Mouse (Mus musculus): ENCODE results near the gene 9130008F23Rik. TPM values are rescaled to one million over a fixed set of nuclear protein-coding genes. Genes with fewer than 3 reads are reported as not detected.
A peak's percentile ranks its signal among the peaks of the same experiment; 100 is the strongest.

The 9130008F23Rik gene
- polyA plus RNA-seq, 1 experiment: 2.9 TPM

DNA sequence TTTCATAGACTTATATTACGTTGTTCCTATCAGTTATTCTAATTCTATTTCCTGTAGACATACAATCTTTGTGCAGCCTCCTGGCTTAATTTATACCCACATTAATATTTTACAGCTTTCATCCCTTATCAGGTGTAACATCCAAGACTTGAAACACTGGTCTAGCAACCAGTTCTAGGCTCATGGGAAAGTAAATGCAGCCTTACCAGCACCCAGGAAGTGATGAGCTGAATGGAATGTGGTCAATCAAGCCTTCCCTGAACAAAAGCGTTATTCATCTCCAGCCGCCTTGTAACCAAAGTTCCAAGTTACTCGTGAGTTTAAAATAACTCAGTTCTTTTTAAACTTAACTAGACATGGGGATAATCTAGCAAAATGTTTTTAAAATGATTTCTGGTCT, 4.8 kb upstream of the 9130008F23Rik start:
- Histone ChIP-seq H3K4me3 (ENCODE audit: insufficient read depth, low read length) (no peak overlapping the region), H3K27ac (ENCODE audit: insufficient read depth, low read depth, low read length) (no peak overlapping the region), H3K4me1 (ENCODE audit: control insufficient read depth, insufficient read depth, low read length) (peaks cover 3% of the 10 kb centered on the region)
- no peak for TF ChIP-seq POLR2A (IDR thresholded peaks at IDR 0.05; ENCODE audit: borderline replicate concordance, low read depth, low read length)
- no peak for TF ChIP-seq CTCF (IDR thresholded peaks at IDR 0.05; ENCODE audit: low read depth, low read length)

GRCm38 (mm10) chr17:40882172-40882571, 1.8 kb upstream of the 9130008F23Rik start:
- no peak overlapping the region for H3K27ac ChIP-seq (ENCODE audit: insufficient read depth, low read depth, low read length)
- TF ChIP-seq CTCF (IDR thresholded peaks at IDR 0.05; ENCODE audit: low read depth, low read length): no peak
- TF ChIP-seq POLR2A (IDR thresholded peaks at IDR 0.05; ENCODE audit: borderline replicate concordance, low read depth, low read length): no peak
- no peak overlapping the region for H3K4me3 ChIP-seq (ENCODE audit: insufficient read depth, low read length)
- H3K4me1 ChIP-seq (ENCODE audit: control insufficient read depth, insufficient read depth, low read length): 0 out of 2 replicates have a peak, but pooled peaks cover 5% of the 10 kb centered on the region

- no peak overlapping the region for H3K27ac ChIP-seq (ENCODE audit: insufficient read depth, low read depth, low read length)
- TF ChIP-seq POLR2A (IDR thresholded peaks at IDR 0.05; ENCODE audit: borderline replicate concordance, low read depth, low read length) (no peak), CTCF (IDR thresholded peaks at IDR 0.05; ENCODE audit: low read depth, low read length) (no peak)
- peaks cover 16% of the 10 kb centered on the region for H3K4me1 ChIP-seq (ENCODE audit: control insufficient read depth, insufficient read depth, low read length)
- H3K4me3 ChIP-seq (ENCODE audit: insufficient read depth, low read length): peak overlapping the region; percentile 77
Measured at GRCm38 (mm10) chr17:40879528-40879923, 833 bp downstream of the 9130008F23Rik start.

DNA sequence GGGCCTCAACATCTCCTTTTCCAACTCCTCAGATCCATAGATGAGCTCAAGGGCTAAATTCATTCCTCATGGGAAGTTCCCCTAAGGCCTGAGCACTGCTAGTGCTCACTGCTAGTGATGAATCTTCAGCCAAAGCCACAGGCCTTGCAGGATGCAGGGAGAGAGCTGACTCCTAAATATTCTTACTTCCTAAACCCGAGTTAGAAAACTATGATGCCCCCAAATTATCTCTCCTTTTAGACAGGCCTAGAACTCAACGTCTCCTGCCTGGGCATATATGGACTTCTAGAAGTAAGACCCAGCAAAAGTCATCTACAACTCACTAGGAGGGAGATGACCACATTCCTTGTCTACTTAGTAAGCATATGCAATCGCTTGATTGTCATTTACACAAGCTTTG, 2.6 kb downstream of the 9130008F23Rik start:
- H3K4me3 ChIP-seq (ENCODE audit: insufficient read depth, low read length): peak overlapping the region; percentile 19
- H3K27ac ChIP-seq (ENCODE audit: insufficient read depth, low read depth, low read length): no peak overlapping the region
- H3K4me1 ChIP-seq (ENCODE audit: control insufficient read depth, insufficient read depth, low read length): peaks cover 27% of the 10 kb centered on the region
- TF ChIP-seq POLR2A (IDR thresholded peaks at IDR 0.05; ENCODE audit: borderline replicate concordance, low read depth, low read length): no peak
- TF ChIP-seq CTCF (IDR thresholded peaks at IDR 0.05; ENCODE audit: low read depth, low read length): no peak

DNA sequence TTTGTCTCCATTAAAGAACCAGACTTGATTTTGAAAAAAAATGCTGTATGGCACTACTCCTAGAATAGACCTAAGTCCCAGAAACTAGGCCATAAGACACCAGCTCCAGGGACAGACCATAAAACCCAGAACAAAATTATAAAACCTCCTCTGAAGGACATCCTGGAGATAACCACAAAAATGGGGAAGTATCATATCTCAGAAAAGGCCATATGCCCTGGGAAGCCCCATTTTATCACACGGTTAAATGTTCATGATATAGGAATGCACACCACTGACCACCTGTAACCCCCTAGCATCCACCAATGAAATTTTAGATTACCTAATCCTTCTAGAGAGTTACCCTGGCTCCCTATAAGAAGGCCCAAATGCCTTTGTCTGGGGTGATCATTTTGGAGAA, 4.8 kb downstream of the 9130008F23Rik start:
- no peak overlapping the region for H3K4me3 ChIP-seq (ENCODE audit: insufficient read depth, low read length)
- no peak for TF ChIP-seq POLR2A (IDR thresholded peaks at IDR 0.05; ENCODE audit: borderline replicate concordance, low read depth, low read length)
- no peak for TF ChIP-seq CTCF (IDR thresholded peaks at IDR 0.05; ENCODE audit: low read depth, low read length)
- no peak overlapping the region for H3K27ac ChIP-seq (ENCODE audit: insufficient read depth, low read depth, low read length)
- H3K4me1 ChIP-seq (ENCODE audit: control insufficient read depth, insufficient read depth, low read length): peaks cover 32% of the 10 kb centered on the region

- Histone ChIP-seq H3K4me3 (ENCODE audit: insufficient read depth, low read length) (no peak overlapping the region), H3K27ac (ENCODE audit: insufficient read depth, low read depth, low read length) (no peak overlapping the region), H3K4me1 (ENCODE audit: control insufficient read depth, insufficient read depth, low read length) (peaks cover 32% of the 10 kb centered on the region)
- TF ChIP-seq CTCF (IDR thresholded peaks at IDR 0.05; ENCODE audit: low read depth, low read length): no peak
- no peak for TF ChIP-seq POLR2A (IDR thresholded peaks at IDR 0.05; ENCODE audit: borderline replicate concordance, low read depth, low read length)
Measured at GRCm38 (mm10) chr17:40874701-40875100, 5.7 kb downstream of the 9130008F23Rik start.

DNA sequence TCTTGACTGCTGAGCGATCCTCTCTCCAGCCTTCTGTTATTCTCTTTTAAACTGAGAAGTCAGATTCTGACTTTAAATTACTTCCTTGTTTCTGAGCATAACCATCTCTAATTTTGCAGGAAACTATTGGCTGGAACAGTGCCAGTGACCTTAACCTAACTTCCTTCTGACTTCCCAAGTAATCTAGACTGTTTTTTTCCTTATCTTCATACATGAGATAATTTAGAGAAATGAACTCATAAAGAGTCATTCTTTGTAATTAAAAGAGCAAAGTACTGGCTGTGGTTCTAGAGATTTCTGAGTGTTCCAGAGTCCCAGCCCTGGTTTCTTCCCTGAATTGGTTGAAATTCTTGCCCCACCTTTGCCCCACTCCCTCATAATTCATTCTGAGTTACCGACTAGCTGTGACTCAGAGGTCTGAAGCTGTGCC, 6.8 kb downstream of the 9130008F23Rik start:
- H3K4me3 ChIP-seq (ENCODE audit: insufficient read depth, low read length): no peak overlapping the region
- peaks cover 40% of the 10 kb centered on the region for H3K4me1 ChIP-seq (ENCODE audit: control insufficient read depth, insufficient read depth, low read length)
- H3K27ac ChIP-seq (ENCODE audit: insufficient read depth, low read depth, low read length): peak overlapping the region; percentile 73
- TF ChIP-seq POLR2A (IDR thresholded peaks at IDR 0.05; ENCODE audit: borderline replicate concordance, low read depth, low read length) (no peak), CTCF (IDR thresholded peaks at IDR 0.05; ENCODE audit: low read depth, low read length) (no peak)

DNA sequence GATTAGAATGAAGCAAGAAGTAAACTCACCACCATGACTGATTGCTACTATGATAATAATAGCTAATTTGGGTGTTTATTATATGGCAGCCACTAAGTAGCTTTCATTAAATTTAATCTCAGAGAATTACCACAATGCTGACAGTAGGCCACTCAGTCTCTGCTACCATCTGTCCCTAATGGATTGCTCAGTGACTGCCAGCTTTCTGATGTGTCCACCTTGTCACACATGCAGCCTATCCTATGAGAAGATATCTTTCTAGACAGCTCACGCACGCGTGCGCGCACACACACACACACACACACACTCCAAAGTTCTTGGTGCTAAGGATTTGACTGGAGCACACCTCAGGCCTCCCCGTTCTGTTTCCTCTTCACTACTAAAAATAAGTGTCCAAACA, 7.7 kb downstream of the 9130008F23Rik start:
- no peak overlapping the region for H3K4me3 ChIP-seq (ENCODE audit: insufficient read depth, low read length)
- H3K4me1 ChIP-seq (ENCODE audit: control insufficient read depth, insufficient read depth, low read length): peaks cover 35% of the 10 kb centered on the region
- TF ChIP-seq POLR2A (IDR thresholded peaks at IDR 0.05; ENCODE audit: borderline replicate concordance, low read depth, low read length): no peak
- no peak overlapping the region for H3K27ac ChIP-seq (ENCODE audit: insufficient read depth, low read depth, low read length)

DNA sequence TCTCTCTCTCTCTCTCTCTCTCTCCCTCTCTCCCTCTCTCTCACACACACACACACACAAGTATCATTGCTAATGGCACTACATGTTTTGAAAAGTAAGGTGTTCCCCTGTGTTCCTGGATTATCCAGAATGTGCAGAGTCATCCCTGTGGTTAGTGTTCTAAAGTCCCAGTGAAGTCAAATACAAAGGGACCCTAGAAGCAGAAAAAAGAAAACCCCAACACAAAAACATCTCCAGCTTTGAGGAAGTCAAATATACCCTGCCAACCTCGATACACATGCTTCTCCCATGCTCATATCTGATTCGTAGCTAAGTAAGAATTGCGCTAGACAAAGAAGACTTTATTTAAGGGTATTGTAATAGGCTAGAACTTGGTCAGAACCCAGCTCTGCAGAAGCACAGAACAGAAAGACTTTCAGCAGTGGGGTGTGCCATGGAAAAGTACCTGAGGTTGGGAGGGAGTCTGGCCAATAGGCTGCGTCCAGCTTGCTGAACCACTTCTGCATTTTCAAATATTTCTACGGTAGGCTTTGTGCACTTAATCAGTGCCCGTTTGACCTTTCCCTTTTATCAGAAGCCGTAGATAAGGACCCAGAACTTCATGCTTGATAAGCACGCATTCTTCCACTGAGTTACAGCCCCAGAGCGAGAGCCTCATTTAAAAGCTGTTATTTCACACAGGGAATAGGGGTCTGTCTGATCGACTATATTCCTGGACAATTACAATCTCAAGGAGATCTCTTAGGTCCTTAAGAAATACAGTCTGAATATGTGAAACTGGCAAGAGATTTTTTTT, 11.2 kb downstream of the 9130008F23Rik start:
- peak overlapping the region; percentile 15; the same call in 1 of the 2 replicates for H3K4me3 ChIP-seq (ENCODE audit: insufficient read depth, low read length)
- H3K27ac ChIP-seq (ENCODE audit: insufficient read depth, low read depth, low read length): no peak overlapping the region
- H3K4me1 ChIP-seq (ENCODE audit: control insufficient read depth, insufficient read depth, low read length): peaks cover 22% of the 10 kb centered on the region
- TF ChIP-seq POLR2A (IDR thresholded peaks at IDR 0.05; ENCODE audit: borderline replicate concordance, low read depth, low read length): no peak
- TF ChIP-seq CTCF (IDR thresholded peaks at IDR 0.05; ENCODE audit: low read depth, low read length): no peak

GRCm38 (mm10) chr17:40855065-40855464, 25.3 kb downstream of the 9130008F23Rik start:
- Histone ChIP-seq H3K4me3 (ENCODE audit: insufficient read depth, low read length) (no peak overlapping the region), H3K4me1 (ENCODE audit: control insufficient read depth, insufficient read depth, low read length) (no peaks in the 10 kb centered on the region), H3K27ac (ENCODE audit: insufficient read depth, low read depth, low read length) (no peak overlapping the region)
- no peak for TF ChIP-seq POLR2A (IDR thresholded peaks at IDR 0.05; ENCODE audit: borderline replicate concordance, low read depth, low read length)
- no peak for TF ChIP-seq CTCF (IDR thresholded peaks at IDR 0.05; ENCODE audit: low read depth, low read length)
